Mouse (Mus musculus): ENCODE measurements around the gene Lrrc8c. TPM values are rescaled to one million over a fixed set of nuclear protein-coding genes. Genes with fewer than 3 reads are reported as not detected.
A peak's percentile ranks its signal among the peaks of the same experiment; 100 is the strongest.

Gene Lrrc8c
- polyA plus RNA-seq, 1 experiment from 2014 or later, result 27.1 TPM

DNA sequence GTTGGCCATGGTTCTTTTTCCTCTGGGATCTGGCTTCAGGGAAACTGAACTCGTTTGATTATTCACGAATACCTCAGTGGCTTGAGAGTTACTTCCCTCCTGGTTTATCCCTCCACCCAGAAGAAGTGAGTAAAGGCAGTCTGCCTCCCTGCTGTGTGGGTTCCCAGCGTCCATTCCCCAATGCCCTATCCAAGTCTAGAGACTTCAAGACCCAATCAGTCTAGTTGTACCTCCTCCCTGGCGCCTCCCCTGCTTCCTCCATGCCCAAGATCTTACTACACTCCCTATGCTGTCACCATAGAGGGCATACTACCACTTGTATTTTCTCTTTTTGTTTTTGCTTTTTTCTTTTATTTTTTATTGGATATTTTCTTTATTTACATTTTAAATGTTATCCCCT lies 80.1 kb downstream of the Lrrc8c start:
- Histone ChIP-seq H3K4me3 (no peak overlapping the region), H3K27me3 (replicated peaks) (no peaks in the 10 kb centered on the region), H3K4me2 (no peak overlapping the region), H3K4me1 (replicated peaks) (peaks cover 22% of the 10 kb centered on the region), H3K9ac (no peak overlapping the region), H3K9me3 (replicated peaks) (no peaks in the 10 kb centered on the region), H3K27ac (ENCODE audit: poor library complexity, severe bottlenecking) (peak overlapping the region; percentile 36; the same call in 1 of the 2 replicates), H3K36me3 (peaks cover 7% of the 10 kb centered on the region; the same call in 1 of the 2 replicates)
- WGBS, result 69% methylated on average over 4 of the region's 4 CpGs
- no peak for ATAC-seq (ENCODE audit: insufficient number of reproducible peaks, low FRiP score)

DNA sequence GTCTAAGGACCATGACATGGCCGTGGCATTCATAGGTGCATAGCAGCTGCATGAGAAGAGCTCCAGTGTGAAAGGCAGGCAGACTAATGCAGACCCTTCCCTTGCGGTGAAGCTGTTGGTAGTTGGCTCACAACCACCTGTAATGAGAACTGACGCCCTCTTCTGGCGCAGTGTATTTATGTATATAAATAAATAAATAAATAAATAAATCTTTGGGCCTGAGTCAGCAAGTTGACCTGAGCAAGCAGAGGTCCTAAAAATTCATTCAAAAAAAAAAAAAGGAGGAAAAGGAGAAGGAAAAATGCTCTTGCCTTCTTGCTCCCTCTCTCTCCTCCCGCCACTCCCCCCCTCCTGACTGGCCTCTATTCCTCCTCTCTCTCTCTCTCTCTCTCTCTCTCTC lies 81.8 kb downstream of the Lrrc8c start:
- Histone ChIP-seq H3K27ac (ENCODE audit: poor library complexity, severe bottlenecking) (no peak overlapping the region), H3K36me3 (peaks cover 11% of the 10 kb centered on the region; the same call in 1 of the 2 replicates), H3K4me3 (no peak overlapping the region), H3K9me3 (replicated peaks) (no peaks in the 10 kb centered on the region), H3K27me3 (replicated peaks) (no peaks in the 10 kb centered on the region), H3K4me2 (no peak overlapping the region), H3K4me1 (replicated peaks) (peaks cover 22% of the 10 kb centered on the region), H3K9ac (no peak overlapping the region)
- 75% methylated on average over 5 of the region's 5 CpGs for WGBS
- no peak for ATAC-seq (ENCODE audit: insufficient number of reproducible peaks, low FRiP score)

DNA sequence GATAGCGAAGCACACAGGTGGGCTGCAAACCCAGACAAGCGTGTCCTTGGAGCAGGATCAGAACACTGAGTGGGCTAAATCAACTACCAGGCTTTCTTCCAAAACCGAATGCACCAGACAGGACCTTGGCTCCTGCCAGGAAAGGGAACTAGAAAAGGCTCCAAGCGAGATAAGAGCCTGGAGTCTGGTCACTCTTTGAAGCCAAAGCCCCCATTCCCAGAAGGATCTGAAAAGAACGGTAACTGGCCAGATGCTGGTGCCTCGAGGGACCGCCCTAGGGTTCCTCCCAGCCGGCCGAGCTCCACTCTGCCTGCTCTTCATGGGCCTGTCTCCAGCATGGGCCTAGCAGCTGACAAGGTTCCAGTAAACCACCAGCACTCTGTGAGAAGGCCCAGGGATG lies 83.4 kb downstream of the Lrrc8c start:
- H3K36me3 ChIP-seq, result peaks cover 22% of the 10 kb centered on the region
- peaks cover 22% of the 10 kb centered on the region for H3K4me1 ChIP-seq (replicated peaks)
- peak; percentile 51 for ATAC-seq (ENCODE audit: insufficient number of reproducible peaks, low FRiP score)
- no peak overlapping the region for H3K9ac ChIP-seq
- H3K4me2 ChIP-seq, result no peak overlapping the region
- WGBS, result 37% methylated on average over 9 of the region's 9 CpGs
- no peaks in the 10 kb centered on the region for H3K27me3 ChIP-seq (replicated peaks)
- no peaks in the 10 kb centered on the region for H3K9me3 ChIP-seq (replicated peaks)
- H3K4me3 ChIP-seq, result no peak overlapping the region
- peak overlapping the region; percentile 48 for H3K27ac ChIP-seq (ENCODE audit: poor library complexity, severe bottlenecking)

DNA sequence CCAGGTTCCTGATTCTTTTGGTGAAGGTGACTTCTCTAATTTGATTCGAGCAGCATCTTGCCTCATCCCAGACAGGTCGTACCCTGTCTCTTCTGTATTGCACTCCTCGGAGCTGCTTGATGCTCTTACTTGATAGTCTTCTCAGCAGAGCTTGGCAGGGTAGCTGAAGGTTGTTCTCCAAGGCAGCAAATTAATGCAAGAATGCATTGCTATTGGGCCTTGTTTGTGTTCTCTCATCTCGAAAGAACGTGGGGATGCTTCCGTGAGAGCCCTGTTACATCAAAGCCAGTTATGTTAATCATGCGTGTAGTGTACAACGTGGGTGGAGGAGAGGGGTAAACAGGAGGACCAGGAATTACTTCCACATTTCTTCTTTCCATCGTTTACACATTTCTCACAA lies 86.5 kb downstream of the Lrrc8c start:
- H3K4me1 ChIP-seq (replicated peaks), result peaks cover 10% of the 10 kb centered on the region
- H3K4me2 ChIP-seq, result no peak overlapping the region
- H3K9ac ChIP-seq, result no peak overlapping the region
- H3K4me3 ChIP-seq, result no peak overlapping the region
- WGBS, result 88% methylated on average over 9 of the region's 9 CpGs
- peaks cover 37% of the 10 kb centered on the region for H3K36me3 ChIP-seq
- H3K27me3 ChIP-seq (replicated peaks), result no peaks in the 10 kb centered on the region
- H3K9me3 ChIP-seq (replicated peaks), result no peaks in the 10 kb centered on the region
- no peak overlapping the region for H3K27ac ChIP-seq (ENCODE audit: poor library complexity, severe bottlenecking)
- ATAC-seq (ENCODE audit: insufficient number of reproducible peaks, low FRiP score), result no peak

DNA sequence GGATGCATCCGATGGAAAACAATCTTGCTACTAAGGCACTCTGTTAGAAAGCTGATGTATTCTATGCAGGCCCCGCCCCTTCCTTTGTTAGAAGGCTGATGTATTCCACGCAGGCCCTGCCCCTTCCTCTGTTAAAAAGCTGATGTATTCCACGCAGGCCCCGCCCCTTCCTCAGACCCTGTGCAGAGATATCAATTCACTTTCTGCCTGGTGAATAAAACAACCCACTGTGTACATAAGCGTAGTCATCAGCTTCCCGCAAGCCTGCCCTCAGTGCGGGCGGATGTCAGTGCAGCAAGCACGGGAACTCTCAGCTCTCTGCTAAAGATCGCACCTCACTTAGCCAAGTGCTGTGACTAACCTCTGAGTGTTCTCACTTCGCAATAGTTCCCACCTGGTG lies 90.5 kb downstream of the Lrrc8c start:
- H3K27me3 ChIP-seq (replicated peaks), result no peaks in the 10 kb centered on the region
- peak; percentile 58; the same call in 1 of the 2 replicates for ATAC-seq (ENCODE audit: insufficient number of reproducible peaks, low FRiP score)
- no peaks in the 10 kb centered on the region for H3K9me3 ChIP-seq (replicated peaks)
- H3K9ac ChIP-seq, result no peak overlapping the region
- H3K36me3 ChIP-seq, result peaks cover 46% of the 10 kb centered on the region
- no peak overlapping the region for H3K4me2 ChIP-seq
- no peaks in the 10 kb centered on the region; the same call in 1 of the 2 replicates for H3K4me1 ChIP-seq (replicated peaks)
- 75% methylated on average over 12 of the region's 12 CpGs for WGBS
- no peak overlapping the region for H3K4me3 ChIP-seq
- H3K27ac ChIP-seq (ENCODE audit: poor library complexity, severe bottlenecking), result no peak overlapping the region

DNA sequence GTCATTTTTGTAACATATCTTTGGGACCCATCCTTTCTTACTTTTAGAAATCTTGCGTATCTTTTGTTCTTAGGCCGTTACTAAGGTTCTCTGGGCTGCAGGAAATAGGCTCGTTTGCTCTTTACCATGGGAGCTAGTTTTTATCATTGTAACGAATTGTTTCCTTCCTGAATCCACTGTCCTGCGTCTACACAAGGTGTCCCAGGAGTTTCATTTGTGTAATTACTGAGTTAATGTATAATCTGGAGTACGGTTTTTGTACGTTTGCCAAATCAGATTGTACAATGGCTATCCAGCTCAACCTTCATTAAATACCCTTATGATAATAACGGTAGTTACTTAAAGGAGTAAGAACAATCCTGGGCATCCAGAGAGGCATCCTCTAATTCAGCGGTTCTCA lies 93.8 kb downstream of the Lrrc8c start:
- 74% methylated on average over 9 of the region's 9 CpGs for WGBS
- no peaks in the 10 kb centered on the region; the same call in 1 of the 2 replicates for H3K4me1 ChIP-seq (replicated peaks)
- no peak overlapping the region for H3K4me2 ChIP-seq
- H3K9ac ChIP-seq, result no peak overlapping the region
- peaks cover 24% of the 10 kb centered on the region for H3K36me3 ChIP-seq
- no peak overlapping the region for H3K4me3 ChIP-seq
- ATAC-seq (ENCODE audit: insufficient number of reproducible peaks, low FRiP score), result no peak
- H3K27me3 ChIP-seq (replicated peaks), result no peaks in the 10 kb centered on the region
- H3K27ac ChIP-seq (ENCODE audit: poor library complexity, severe bottlenecking), result no peak overlapping the region
- no peaks in the 10 kb centered on the region for H3K9me3 ChIP-seq (replicated peaks)

DNA sequence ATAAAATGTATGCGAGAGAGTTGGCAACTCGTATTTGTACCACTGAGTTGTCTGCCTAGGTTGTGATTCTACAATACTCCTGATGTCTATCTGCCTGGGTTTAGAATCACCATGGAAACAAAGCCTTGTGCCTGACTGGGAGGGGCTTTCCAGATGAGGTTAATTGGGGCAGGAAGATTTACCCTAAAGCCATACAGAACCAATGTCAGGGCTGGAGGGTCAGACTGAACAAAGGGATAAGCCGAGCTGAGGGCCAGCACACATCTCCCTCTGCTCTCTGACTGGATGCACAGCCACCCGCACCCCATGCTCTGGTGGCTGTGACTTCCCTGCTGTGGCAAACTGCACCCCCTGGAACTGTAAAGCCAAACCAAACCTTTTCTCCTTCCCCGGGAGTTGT lies 94.8 kb downstream of the Lrrc8c start:
- Histone ChIP-seq H3K4me1 (replicated peaks) (no peaks in the 10 kb centered on the region; the same call in 1 of the 2 replicates), H3K9me3 (replicated peaks) (no peaks in the 10 kb centered on the region), H3K4me2 (no peak overlapping the region), H3K36me3 (peaks cover 15% of the 10 kb centered on the region), H3K4me3 (no peak overlapping the region), H3K9ac (no peak overlapping the region), H3K27ac (ENCODE audit: poor library complexity, severe bottlenecking) (no peak overlapping the region), H3K27me3 (replicated peaks) (no peaks in the 10 kb centered on the region)
- ATAC-seq (ENCODE audit: insufficient number of reproducible peaks, low FRiP score), result no peak
- WGBS, result 66% methylated on average over 5 of the region's 5 CpGs

DNA sequence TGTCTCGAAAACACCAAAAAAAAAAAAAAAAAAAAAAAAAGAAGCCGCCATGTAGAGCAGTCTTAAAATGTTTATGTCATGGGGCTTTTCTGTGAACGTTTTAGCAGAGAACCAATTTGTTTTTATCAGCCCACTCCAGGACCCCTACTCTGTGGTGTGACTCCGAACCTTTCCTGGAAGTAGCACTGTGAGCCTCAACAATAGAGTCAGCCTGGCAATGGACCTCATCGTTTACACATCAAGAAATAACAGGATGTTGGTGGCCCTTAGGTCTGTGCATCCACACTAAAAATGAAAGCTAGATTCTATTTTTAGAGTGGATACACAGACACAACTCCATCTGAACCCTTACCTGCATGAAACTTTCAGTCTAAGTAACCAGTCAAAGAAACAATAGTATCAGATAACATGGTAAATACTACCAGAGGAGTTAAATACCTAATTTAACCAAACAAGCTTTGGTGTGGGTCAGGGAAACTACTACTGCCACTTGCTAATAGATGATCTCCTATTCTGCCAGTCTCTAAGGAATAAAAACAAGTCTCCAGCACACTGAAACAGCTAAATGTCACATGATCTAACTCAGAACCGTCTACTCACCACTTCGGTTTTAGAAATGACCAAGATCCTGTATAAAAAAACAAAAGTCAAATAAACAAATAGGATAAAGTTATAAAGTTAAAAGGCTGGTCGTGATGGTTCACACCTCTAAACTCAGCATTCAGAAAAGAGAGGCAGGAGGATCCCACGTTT lies 95.7 kb downstream of the Lrrc8c start:
- H3K27me3 ChIP-seq (replicated peaks), result no peaks in the 10 kb centered on the region
- 66% methylated on average over 9 of the region's 9 CpGs for WGBS
- H3K36me3 ChIP-seq, result peaks cover 9% of the 10 kb centered on the region; the same call in 1 of the 2 replicates
- no peaks in the 10 kb centered on the region; the same call in 1 of the 2 replicates for H3K4me1 ChIP-seq (replicated peaks)
- 0 out of 2 replicates have a peak, but pooled peaks cover 2% of the 10 kb centered on the region for H3K9me3 ChIP-seq (replicated peaks)
- H3K4me2 ChIP-seq, result no peak overlapping the region
- H3K4me3 ChIP-seq, result no peak overlapping the region
- no peak overlapping the region for H3K9ac ChIP-seq
- no peak overlapping the region for H3K27ac ChIP-seq (ENCODE audit: poor library complexity, severe bottlenecking)
- no peak for ATAC-seq (ENCODE audit: insufficient number of reproducible peaks, low FRiP score)

DNA sequence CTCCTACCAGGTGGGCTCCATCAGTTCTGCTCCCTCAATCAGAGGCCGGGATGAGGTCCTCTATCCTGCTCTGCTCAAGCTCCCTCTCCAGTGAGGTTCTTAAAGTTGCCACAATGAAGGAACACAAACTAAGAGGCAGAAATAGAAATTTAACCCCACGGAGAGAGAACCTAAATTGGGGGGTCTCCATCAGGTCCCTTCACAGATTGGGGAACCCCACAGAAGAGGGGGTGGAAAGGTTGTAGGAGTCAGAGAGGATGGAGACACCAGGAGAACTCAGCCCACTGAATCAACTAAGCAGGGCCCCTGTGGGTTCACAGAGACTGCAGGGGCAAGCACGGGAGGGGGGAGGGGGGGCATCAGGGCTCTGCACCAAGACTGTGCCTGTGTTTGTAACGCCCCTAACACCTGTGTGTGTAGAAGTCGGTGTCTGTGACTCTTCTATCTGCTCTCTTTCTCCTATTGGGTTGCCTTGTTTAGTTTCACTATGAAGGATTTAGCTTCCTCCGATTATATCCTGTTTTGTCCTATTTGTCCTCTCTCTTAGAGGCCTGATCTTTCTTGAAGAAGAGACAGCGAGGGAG lies 96.8 kb downstream of the Lrrc8c start:
- Histone ChIP-seq H3K4me1 (replicated peaks) (no peaks in the 10 kb centered on the region; the same call in 1 of the 2 replicates), H3K27ac (ENCODE audit: poor library complexity, severe bottlenecking) (no peak overlapping the region), H3K4me2 (no peak overlapping the region), H3K9me3 (replicated peaks) (0 out of 2 replicates have a peak, but pooled peaks cover 2% of the 10 kb centered on the region), H3K36me3 (peaks cover 8% of the 10 kb centered on the region; the same call in 1 of the 2 replicates), H3K27me3 (replicated peaks) (no peaks in the 10 kb centered on the region), H3K4me3 (no peak overlapping the region), H3K9ac (no peak overlapping the region)
- WGBS, result 66% methylated on average over 7 of the region's 7 CpGs
- no peak for ATAC-seq (ENCODE audit: insufficient number of reproducible peaks, low FRiP score)

DNA sequence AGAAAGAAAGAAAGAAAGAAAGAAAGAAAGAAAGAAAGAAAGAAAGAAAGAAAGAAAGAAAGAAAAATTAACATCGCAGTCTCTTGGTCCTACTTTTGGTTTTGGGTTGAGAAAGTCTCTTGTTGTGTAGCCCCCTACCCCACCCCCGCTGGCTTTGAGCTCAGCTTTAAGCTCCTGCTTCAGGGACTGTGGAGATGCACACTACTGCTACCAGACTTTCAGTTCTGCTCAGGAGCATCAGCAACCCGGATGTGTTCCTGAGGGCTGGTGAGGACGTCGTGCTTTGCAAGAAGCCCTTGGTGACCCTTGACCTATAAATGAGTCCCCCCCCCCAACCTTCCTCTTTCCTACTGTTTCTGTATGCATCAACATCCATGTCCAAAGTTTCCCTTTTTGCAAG lies 97.3 kb downstream of the Lrrc8c start:
- no peak overlapping the region for H3K4me3 ChIP-seq
- WGBS, result 74% methylated on average over 5 of the region's 5 CpGs
- H3K4me1 ChIP-seq (replicated peaks), result no peaks in the 10 kb centered on the region; the same call in 1 of the 2 replicates
- ATAC-seq (ENCODE audit: insufficient number of reproducible peaks, low FRiP score), result no peak
- H3K9me3 ChIP-seq (replicated peaks), result 0 out of 2 replicates have a peak, but pooled peaks cover 2% of the 10 kb centered on the region
- no peaks in the 10 kb centered on the region for H3K27me3 ChIP-seq (replicated peaks)
- no peak overlapping the region for H3K4me2 ChIP-seq
- no peak overlapping the region for H3K27ac ChIP-seq (ENCODE audit: poor library complexity, severe bottlenecking)
- peaks cover 3% of the 10 kb centered on the region; the same call in 1 of the 2 replicates for H3K36me3 ChIP-seq
- H3K9ac ChIP-seq, result no peak overlapping the region

DNA sequence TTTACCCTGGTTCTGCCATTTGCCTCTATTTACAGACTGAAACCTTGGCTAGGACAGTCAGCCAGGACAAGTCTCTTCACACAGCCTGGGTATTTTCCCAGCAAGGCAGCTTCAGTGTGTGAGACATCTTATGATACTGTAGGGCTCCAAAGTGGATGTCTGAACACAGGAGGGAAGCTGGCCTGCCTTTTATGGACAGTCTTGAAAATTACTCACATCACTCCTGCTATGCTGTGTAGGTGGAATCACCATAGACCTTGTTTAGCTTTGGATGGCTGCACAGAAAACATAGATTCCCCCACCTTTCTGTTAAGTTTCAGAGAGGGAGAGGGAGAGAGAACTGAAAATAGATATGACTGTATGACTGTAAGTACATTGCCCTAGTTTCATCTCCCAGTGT lies 99.3 kb downstream of the Lrrc8c start:
- Histone ChIP-seq H3K4me3 (no peak overlapping the region), H3K9ac (no peak overlapping the region), H3K27ac (ENCODE audit: poor library complexity, severe bottlenecking) (no peak overlapping the region), H3K36me3 (no peaks in the 10 kb centered on the region), H3K4me1 (replicated peaks) (peaks cover 6% of the 10 kb centered on the region), H3K9me3 (replicated peaks) (0 out of 2 replicates have a peak, but pooled peaks cover 2% of the 10 kb centered on the region), H3K27me3 (replicated peaks) (no peaks in the 10 kb centered on the region), H3K4me2 (no peak overlapping the region)
- no peak for ATAC-seq (ENCODE audit: insufficient number of reproducible peaks, low FRiP score)
